Mouse (Mus musculus): ENCODE measurements around the gene L3mbtl3.

GRCm38 (mm10) chr10:26238559-26238958 lies 137.2 kb downstream of the L3mbtl3 start:
- TF ChIP-seq CTCF (IDR thresholded peaks at IDR 0.05; ENCODE audit: low read depth) (no peak), EP300 (IDR thresholded peaks at IDR 0.05; ENCODE audit: low read depth) (no peak)

Measured in liver, postnatal 0 days (tissue).